Mouse (Mus musculus) frontal cortex, adult 2 months (tissue): Measurements from ENCODE around the gene Blzf1. TPM values are rescaled to one million over a fixed set of nuclear protein-coding genes. Genes with fewer than 3 reads are reported as not detected.

Source experiments
- DNase-seq, 2 experiments: peaks; one replicate each; pipeline ENCODE4 v3.0.0; 2022; ENCODE audit warnings: low spot score in 1 of 2; ENCODE audit errors: extremely low spot score in 1 of 2
- polyA plus RNA-seq: library from polyadenylated mRNA; depleted of rRNA; stranded (reverse); fragments of >200 nt; gene quantifications from 2 replicates; pipeline ENCODE4 v1.2.3, GENCODE M21; 2012; rRNA removed

Gene Blzf1
- polyA plus RNA-seq, 1 experiment = 22.8 TPM

DNA sequence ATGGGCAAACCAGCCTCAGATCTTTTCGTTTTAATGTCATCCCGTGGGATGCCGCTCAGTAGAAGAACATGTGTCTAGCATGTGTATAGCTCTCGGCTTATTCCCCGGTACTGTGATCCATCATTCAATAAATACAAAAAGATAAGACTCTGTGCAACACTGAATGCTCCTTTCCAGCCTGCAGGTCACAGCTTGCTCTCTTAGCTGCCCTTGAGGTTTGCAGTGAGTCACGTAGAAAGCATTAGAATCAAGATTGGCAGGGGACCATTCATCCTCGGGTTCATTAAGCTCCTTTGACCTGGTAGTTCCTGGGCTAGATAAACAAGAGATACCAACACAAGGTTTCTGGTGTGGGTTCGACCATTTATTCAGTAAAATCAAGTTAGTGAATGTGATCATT is 64.5 kb downstream of the Blzf1 start:
- DNase-seq = no peak

DNA sequence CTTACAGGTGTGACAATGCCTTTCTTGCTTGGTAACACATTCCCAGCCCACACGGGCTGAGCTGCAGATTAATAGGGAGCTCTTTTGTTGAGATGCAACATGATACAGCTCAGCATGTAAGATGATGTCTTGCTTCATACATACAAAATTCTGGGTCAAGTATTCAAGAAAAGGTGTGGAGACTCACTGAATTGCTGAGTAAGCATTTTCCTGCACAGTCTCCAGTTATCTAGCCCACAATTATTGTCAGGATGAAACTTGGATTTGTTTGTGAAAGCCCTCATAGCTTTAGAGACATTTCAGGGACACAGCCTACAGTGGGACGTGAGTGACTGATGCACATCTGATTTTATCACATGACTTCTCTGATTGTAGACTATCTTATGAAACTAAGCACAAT is 65.8 kb downstream of the Blzf1 start:
- DNase-seq = no peak

Other genes starting within 250 kb of the Blzf1 start
- gene Sell, start 245.5 kb downstream of the Blzf1 start, polyA plus RNA-seq = 0.11 and 0.24 TPM in 2 replicates
- gene Selp, start 192.2 kb downstream of the Blzf1 start, polyA plus RNA-seq = 0.06 TPM in 1 of 2 replicates, not detected in the other
- 0.27 and 0.46 TPM in 2 replicates for gene F5, start 155.7 kb downstream of the Blzf1 start, polyA plus RNA-seq
- gene Slc19a2, start 58.4 kb downstream of the Blzf1 start, polyA plus RNA-seq = 11.7 and 12.4 TPM in 2 replicates
- 22.1 and 22.8 TPM in 2 replicates for gene Ccdc181, start 31.9 kb downstream of the Blzf1 start, polyA plus RNA-seq
- 22.2 and 24.7 TPM in 2 replicates for gene Nme7, start 3.4 kb downstream of the Blzf1 start, polyA plus RNA-seq
- 1,439 and 1,479 TPM in 2 replicates for gene Atp1b1, start 150.9 kb upstream of the Blzf1 start, polyA plus RNA-seq